Mouse (Mus musculus) neural tube, embryonic 14.5 days (tissue): ENCODE data around the gene Mrap2. TPM values are rescaled to one million over a fixed set of nuclear protein-coding genes. Genes with fewer than 3 reads are reported as not detected.

ENCODE experiments used
- ATAC-seq: fragments of 200-750 bp; cut with Nextera tagmentation; 2 replicates; pipeline ENCODE4 v1.8.0; 2017; ENCODE audit warnings: low read depth, mild to moderate bottlenecking, moderate TSS enrichment, moderate library complexity
- H3K27ac ChIP-seq: fragments of 300-500 bp; sonication (generic); 2 replicates; pipeline ENCODE4 v1.5.1; 2014; ENCODE audit warnings: low read depth, mild to moderate bottlenecking, control low read depth, low read length, moderate library complexity, mixed read lengths
- H3K27me3 ChIP-seq: fragments of 300-500 bp; sonication (generic); 2 replicates; pipeline ENCODE4 v1.6.1; 2014; ENCODE audit warnings: low read length; ENCODE audit not compliant: control insufficient read depth, insufficient read depth
- H3K36me3 ChIP-seq: fragments of 300-500 bp; sonication (generic); 2 replicates; pipeline ENCODE4 v1.6.1; 2014; ENCODE audit warnings: low read length, mixed read lengths; ENCODE audit not compliant: control insufficient read depth, insufficient read depth
- H3K4me1 ChIP-seq: fragments of 300-500 bp; sonication (generic); 2 replicates; pipeline ENCODE4 v1.6.1; 2014; ENCODE audit warnings: low read length; ENCODE audit not compliant: control insufficient read depth, insufficient read depth
- H3K4me2 ChIP-seq: fragments of 300-500 bp; sonication (generic); 2 replicates; pipeline ENCODE4 v1.6.1; 2014; ENCODE audit warnings: mild to moderate bottlenecking, low read depth, low read length, control low read depth
- H3K4me3 ChIP-seq: fragments of 300-500 bp; sonication (generic); 2 replicates; pipeline ENCODE4 v1.5.1; 2014; ENCODE audit warnings: low read depth, low read length, control low read depth, mixed read lengths
- H3K9ac ChIP-seq: fragments of 300-500 bp; sonication (generic); replicated peaks from 2 replicates; pipeline ENCODE4 v1.6.1; 2014; ENCODE audit warnings: low read depth, mild to moderate bottlenecking, control low read depth, low read length, mixed read lengths
- H3K9me3 ChIP-seq: fragments of 300-500 bp; sonication (generic); 2 replicates; pipeline ENCODE4 v1.6.1; 2016; ENCODE audit warnings: low read length; ENCODE audit not compliant: control insufficient read depth
- WGBS: fragments of 180-500 bp; shearing (Covaris S2); extraction: QIAGEN DNeasy Blood & Tissue Kit; methylation state at CpG from one replicate; pipeline ENCODE4 v1.1.7; 2014; 5-methylcytosine and 5-hydroxymethylcytosine counted together
- polyA plus RNA-seq: library from polyadenylated mRNA; unstranded; fragments of >200 nt; fragmentation: Nextera tagmentation; extraction: Ambion mirVana; gene quantifications from 2 replicates; pipeline ENCODE4 v1.2.1, GENCODE M21; 2014

Mrap2 gene
- polyA plus RNA-seq, 1 experiment from 2014 or later: 3.4 TPM

DNA sequence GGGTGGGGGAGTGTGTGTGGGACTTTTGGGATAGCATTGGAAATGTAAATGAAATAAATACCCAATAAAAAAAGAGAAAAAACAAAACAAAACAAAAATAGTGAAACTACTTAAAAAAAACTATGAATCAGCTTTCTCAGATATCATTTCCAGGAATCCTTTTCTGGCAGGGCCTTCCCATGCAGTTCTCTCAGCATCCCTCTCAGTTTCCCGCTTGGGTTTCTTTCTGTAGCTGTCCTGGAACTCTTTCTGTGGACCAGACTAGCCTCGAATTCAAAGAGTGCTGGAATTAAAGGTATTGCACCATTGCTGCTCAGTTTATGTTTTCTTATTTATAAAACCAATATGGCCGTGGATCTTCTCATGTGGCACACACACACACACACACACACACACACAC lies 1.0 kb upstream of the Mrap2 start:
- H3K9me3 ChIP-seq: no peaks in the 10 kb centered on the region
- no peak overlapping the region for H3K27ac ChIP-seq
- no peaks in the 10 kb centered on the region; the same call in 1 of the 2 replicates for H3K27me3 ChIP-seq
- no peak overlapping the region for H3K4me3 ChIP-seq
- no peaks in the 10 kb centered on the region for H3K36me3 ChIP-seq
- no peak overlapping the region for H3K4me2 ChIP-seq
- WGBS: 88% methylated on average over 3 of the region's 3 CpGs
- no peak overlapping the region for H3K9ac ChIP-seq
- ATAC-seq: no peak
- H3K4me1 ChIP-seq: no peaks in the 10 kb centered on the region

DNA sequence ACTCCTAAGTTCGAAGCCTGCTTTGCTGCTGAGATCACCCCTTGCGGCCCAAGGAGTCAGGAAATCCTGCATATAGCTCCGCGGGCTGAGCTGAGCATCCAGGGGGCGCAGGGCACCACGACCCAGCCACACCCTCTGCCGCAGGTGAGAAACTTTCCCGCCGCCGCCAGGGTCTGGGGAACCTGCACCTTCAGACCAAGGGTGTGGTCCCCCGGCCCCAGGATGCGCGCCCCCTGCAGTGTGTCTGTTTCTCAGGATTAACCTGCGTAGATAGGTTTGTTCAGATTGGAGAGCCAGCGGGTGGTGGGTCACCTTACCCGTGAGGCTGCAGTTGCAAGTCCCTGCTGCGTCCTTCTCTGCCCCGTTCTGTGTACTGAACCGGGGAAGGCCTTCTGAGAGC lies 426 bp downstream of the Mrap2 start:
- Histone ChIP-seq H3K4me2 (peak overlapping the region; percentile 71), H3K9ac (peak overlapping the region; percentile 25), H3K27ac (no peak overlapping the region), H3K36me3 (no peaks in the 10 kb centered on the region), H3K4me3 (peak overlapping the region; percentile 34), H3K9me3 (no peaks in the 10 kb centered on the region), H3K4me1 (no peaks in the 10 kb centered on the region), H3K27me3 (no peaks in the 10 kb centered on the region; the same call in 1 of the 2 replicates)
- WGBS: 1% methylated on average over 19 of the region's 19 CpGs
- ATAC-seq: peak; percentile 54; the same call in 1 of the 2 replicates

DNA sequence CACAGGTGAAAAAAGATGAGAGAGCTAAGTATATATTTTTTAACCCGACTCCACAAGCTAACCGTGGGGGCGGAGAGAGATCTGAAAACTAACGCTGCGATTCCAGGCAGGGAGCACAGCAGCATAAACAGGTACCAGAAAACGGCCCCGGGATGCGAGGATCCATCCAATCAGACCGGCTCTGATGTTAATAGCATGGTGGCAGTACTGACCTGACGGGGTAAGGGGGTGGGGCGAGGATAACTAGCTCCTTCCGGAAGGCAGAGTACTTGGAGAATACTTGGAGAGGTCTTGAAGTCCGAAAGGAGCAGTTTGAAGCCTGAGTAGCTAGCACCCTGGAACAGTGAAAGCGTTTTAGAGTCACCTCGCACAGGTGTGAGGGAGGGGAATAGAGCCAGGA lies 1.1 kb downstream of the Mrap2 start:
- Histone ChIP-seq H3K4me1 (no peaks in the 10 kb centered on the region), H3K9ac (no peak overlapping the region), H3K27me3 (no peaks in the 10 kb centered on the region; the same call in 1 of the 2 replicates), H3K4me3 (peak overlapping the region; percentile 34), H3K4me2 (peak overlapping the region; percentile 71), H3K36me3 (no peaks in the 10 kb centered on the region), H3K27ac (no peak overlapping the region), H3K9me3 (no peaks in the 10 kb centered on the region)
- no peak for ATAC-seq
- 2% methylated on average over 15 of the region's 15 CpGs for WGBS

DNA sequence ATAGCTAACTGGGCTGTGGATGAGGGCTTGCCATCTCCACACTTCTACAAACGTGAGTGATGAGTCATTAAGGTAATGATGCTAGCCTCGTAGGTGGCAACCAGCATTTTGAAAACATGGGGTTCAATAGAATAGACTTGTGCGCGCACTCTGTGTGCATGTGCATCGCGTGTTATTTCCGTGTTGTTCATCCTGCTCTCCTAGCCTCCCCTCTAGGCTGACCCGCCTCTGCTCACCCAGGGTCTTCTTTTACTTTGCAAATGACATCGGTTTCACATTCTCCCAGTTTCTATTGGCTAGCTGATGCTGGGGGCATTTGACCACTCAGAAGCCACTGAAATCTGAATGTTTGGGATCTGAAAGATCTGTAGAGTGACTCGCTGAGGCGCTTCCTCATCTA lies 1.6 kb downstream of the Mrap2 start:
- no peak overlapping the region for H3K4me3 ChIP-seq
- peak overlapping the region; percentile 71; the same call in 1 of the 2 replicates for H3K4me2 ChIP-seq
- H3K4me1 ChIP-seq: no peaks in the 10 kb centered on the region
- H3K36me3 ChIP-seq: no peaks in the 10 kb centered on the region
- ATAC-seq: no peak
- no peak overlapping the region for H3K27ac ChIP-seq
- 29% methylated on average over 11 of the region's 11 CpGs for WGBS
- H3K9me3 ChIP-seq: no peaks in the 10 kb centered on the region
- H3K9ac ChIP-seq: no peak overlapping the region
- H3K27me3 ChIP-seq: no peaks in the 10 kb centered on the region; the same call in 1 of the 2 replicates

DNA sequence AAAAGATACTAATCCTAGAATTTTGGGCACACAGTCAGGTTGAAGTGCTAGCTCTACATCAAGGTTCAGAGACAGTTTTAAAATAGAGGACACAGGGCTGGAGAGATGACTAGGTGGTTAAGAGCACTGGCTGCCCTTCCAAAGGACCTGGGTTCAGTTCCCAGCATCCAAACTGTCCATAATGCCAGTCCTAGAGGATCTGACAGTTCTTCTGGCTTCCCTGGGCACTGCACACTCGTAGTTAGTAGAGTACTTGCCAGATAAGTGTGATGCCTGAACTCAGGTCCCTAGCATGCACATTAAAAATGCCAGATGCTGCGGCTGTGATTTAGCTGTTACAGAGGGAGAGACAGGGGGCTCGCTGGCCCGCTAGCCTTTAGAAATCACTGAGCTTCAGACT lies 2.3 kb downstream of the Mrap2 start:
- 91% methylated on average over 4 of the region's 4 CpGs for WGBS
- no peak overlapping the region for H3K4me3 ChIP-seq
- no peaks in the 10 kb centered on the region; the same call in 1 of the 2 replicates for H3K27me3 ChIP-seq

DNA sequence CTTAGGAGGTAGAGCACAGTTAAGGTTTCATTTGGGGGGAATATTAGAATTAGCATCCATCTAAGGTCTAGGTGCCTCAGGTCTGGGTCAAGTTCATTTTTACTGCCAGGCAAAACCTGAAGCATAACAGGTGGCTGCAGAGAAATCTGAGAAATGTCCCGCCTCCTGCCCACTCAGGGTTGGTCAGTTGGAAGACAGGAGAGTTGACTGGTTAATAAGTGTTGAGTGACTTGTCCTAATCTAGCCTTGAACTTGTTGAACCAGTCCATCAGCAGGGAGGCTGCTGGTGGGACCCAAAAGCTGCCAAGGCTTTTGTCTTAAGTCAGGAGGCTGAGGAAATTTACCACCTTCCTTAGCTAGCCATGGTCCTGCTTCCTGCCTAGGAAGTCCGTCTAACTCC lies 3.8 kb downstream of the Mrap2 start:
- Histone ChIP-seq H3K27ac (no peak overlapping the region), H3K4me2 (no peak overlapping the region), H3K4me3 (no peak overlapping the region), H3K9me3 (no peaks in the 10 kb centered on the region), H3K4me1 (no peaks in the 10 kb centered on the region), H3K9ac (no peak overlapping the region), H3K27me3 (no peaks in the 10 kb centered on the region; the same call in 1 of the 2 replicates), H3K36me3 (no peaks in the 10 kb centered on the region)
- WGBS: 87% methylated on average over 2 of the region's 2 CpGs
- ATAC-seq: no peak

More for the DNA sequence above, 2.3 kb downstream of the Mrap2 start:
- Histone ChIP-seq H3K36me3 (no peaks in the 10 kb centered on the region), H3K4me2 (no peak overlapping the region), H3K9me3 (no peaks in the 10 kb centered on the region), H3K4me1 (no peaks in the 10 kb centered on the region), H3K9ac (no peak overlapping the region), H3K27ac (no peak overlapping the region)
- no peak for ATAC-seq

DNA sequence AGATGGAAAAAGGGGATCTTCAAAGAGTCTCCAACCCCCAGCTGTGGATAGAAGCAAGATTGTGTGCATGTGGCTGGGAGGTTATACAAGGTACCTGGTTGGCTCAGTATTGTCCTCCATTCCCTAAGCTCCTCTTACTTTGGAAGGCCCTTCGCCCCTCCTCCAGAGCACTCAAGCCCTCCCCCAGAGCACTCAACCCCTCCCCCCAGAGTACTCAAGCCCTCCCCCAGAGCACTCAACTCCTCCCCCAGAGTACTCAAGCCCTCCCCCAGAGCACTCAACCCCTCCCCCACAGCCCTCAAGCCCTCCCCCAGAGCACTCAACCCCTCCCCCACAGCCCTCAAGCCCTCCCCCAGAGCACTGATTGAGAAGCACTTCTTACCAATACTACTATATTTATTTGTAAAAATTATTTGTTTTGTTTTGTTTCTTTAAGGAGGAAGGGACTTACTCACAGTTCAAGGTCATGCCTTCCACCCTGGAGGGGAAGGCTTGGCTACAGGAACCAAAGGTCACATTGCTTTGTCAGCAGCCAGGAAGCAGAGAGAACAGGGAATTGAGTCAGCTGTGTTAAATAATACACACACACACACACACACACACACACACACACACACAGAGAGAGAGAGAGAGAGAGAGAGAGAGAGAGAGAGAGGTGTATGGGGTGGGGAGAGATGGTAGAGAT lies 8.7 kb downstream of the Mrap2 start:
- H3K9ac ChIP-seq: no peak overlapping the region
- no peak overlapping the region for H3K4me3 ChIP-seq
- H3K4me1 ChIP-seq: no peaks in the 10 kb centered on the region
- 100% methylated on average over 1 of the region's 1 CpGs for whole genome bisulfite sequencing
- no peak for ATAC-seq
- no peak overlapping the region for H3K27ac ChIP-seq
- no peaks in the 10 kb centered on the region for H3K36me3 ChIP-seq
- no peaks in the 10 kb centered on the region for H3K9me3 ChIP-seq
- no peaks in the 10 kb centered on the region for H3K27me3 ChIP-seq
- no peak overlapping the region for H3K4me2 ChIP-seq

DNA sequence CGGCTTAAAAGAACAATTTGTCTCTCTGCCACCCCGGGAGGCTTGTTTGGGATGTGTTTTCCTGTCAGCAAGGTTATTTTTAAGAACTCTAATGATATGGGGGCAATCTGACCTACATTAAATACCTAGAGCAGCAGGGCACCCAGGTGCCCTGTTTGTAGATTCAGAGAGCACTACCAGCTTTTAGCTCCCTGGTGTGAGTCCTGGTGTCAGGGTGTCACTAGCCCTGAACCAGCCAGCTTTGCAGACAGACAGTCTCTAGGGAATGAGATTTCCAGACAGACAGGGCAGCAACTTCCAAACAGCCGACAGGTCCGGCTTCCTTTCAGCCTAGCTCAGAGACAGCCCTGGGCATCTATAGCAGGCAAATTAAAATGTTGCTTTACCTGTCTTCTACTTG lies 18.5 kb downstream of the Mrap2 start:
- no peak overlapping the region for H3K27ac ChIP-seq
- no peaks in the 10 kb centered on the region for H3K36me3 ChIP-seq
- H3K27me3 ChIP-seq: no peaks in the 10 kb centered on the region
- H3K9ac ChIP-seq: no peak overlapping the region
- no peaks in the 10 kb centered on the region for H3K4me1 ChIP-seq
- no peak for ATAC-seq
- H3K9me3 ChIP-seq: no peaks in the 10 kb centered on the region
- 86% methylated on average over 4 of the region's 4 CpGs for WGBS
- H3K4me2 ChIP-seq: no peak overlapping the region
- H3K4me3 ChIP-seq: no peak overlapping the region

DNA sequence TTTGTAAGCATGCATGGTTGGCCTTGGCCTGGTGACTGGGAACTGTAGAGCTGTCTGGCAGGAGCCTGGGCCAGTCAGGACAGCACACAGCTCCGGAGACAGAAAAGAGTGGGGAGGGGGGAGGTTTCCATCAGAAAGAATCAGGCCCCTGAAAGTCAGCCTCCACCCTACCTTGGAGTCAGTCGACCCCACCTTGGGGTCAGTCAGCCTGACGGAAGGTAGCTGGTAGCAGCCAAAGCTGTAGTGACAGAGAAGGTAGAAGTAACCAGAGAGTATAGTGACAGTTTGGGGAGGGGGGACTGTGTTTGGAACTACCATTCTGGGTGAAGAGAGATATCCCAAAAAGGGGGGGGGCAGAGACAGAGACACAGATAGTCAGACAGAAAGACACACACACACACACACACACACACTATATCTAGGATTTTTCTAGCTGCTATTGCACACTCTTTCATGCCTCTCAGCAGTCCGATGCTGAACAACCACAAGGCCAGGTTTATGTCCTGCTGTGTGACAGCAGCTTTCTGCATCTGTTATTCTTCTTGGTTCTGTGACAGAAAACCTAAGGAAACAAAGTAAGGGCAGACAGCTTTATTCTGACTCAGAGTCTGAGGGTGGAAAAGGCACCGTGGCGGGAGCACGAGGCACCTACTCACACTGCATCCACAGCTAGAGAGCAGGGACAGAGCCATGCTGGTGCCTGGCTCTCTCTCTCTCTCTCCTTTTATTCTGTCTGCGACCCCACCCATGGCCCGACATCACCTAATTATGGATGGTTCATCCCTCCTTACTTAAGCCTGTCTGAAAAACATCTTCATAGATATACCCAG lies 23.1 kb downstream of the Mrap2 start:
- no peaks in the 10 kb centered on the region for H3K9me3 ChIP-seq
- H3K4me2 ChIP-seq: no peak overlapping the region
- no peaks in the 10 kb centered on the region for H3K4me1 ChIP-seq
- WGBS: 80% methylated on average over 9 of the region's 9 CpGs
- no peak overlapping the region for H3K9ac ChIP-seq
- H3K27ac ChIP-seq: no peak overlapping the region
- H3K4me3 ChIP-seq: no peak overlapping the region
- no peaks in the 10 kb centered on the region for H3K27me3 ChIP-seq
- ATAC-seq: 0 out of 2 replicates have a peak, but pooled peaks have one; percentile 17
- H3K36me3 ChIP-seq: no peaks in the 10 kb centered on the region
